Mouse (Mus musculus): Measurements from ENCODE around the gene Plcd4. TPM values are rescaled to one million over a fixed set of nuclear protein-coding genes. Genes with fewer than 3 reads are reported as not detected.
A peak's percentile ranks its signal among the peaks of the same experiment; 100 is the strongest.

Gene Plcd4
- total and polyA plus RNA-seq, 3 experiments, result 0.15 to 0.77 TPM; not detected in 1

GRCm38 (mm10) chr1:74600501-74601266, 58.0 kb downstream of the Plcd4 start:
- Histone ChIP-seq H3K4me3 (ENCODE audit: control insufficient read depth in 1 of 2, insufficient read depth in 1 of 2, low read depth in 2 of 2, low read length in 2 of 2) (peak overlapping the region; percentile 85 to 97), H3K9ac (ENCODE audit: control insufficient read depth, low read depth, low read length, poor library complexity, severe bottlenecking) (peak overlapping the region; percentile 92), H3K36me3 (ENCODE audit: control insufficient read depth in 1 of 2, insufficient read depth in 2 of 2, low read length in 2 of 2) (peaks cover 0 to 6% of the 10 kb centered on the region in 2 experiments; a peak in 3 of 4 replicates), H3K27me3 (ENCODE audit: control insufficient read depth in 1 of 2, insufficient read depth in 2 of 2, low read length in 2 of 2) (no peaks in the 10 kb centered on the region), H3K9me3 (replicated peaks; ENCODE audit: insufficient read depth, low read length) (no peaks in the 10 kb centered on the region), H3K27ac (ENCODE audit: control insufficient read depth, low read depth, low read length) (peak overlapping the region; percentile 35), H3K4me1 (ENCODE audit: control insufficient read depth in 1 of 2, insufficient read depth in 2 of 2, low read length in 2 of 2) (peaks cover 0 to 2% of the 10 kb centered on the region in 2 experiments; a peak in 1 of 4 replicates), H3K79me2 (ENCODE audit: control insufficient read depth, insufficient read depth, low read length, poor library complexity) (peaks cover 7% of the 10 kb centered on the region)
- no peak for DNase-seq (ENCODE audit: low read depth, low spot score)
- TF ChIP-seq ZNF384 (IDR thresholded peaks at IDR 0.05; ENCODE audit: low read depth, low read length) (peak; percentile 70), GABPA (IDR thresholded peaks at IDR 0.05; ENCODE audit: low read depth, low read length) (no peak)

- peaks cover 0 to 6% of the 10 kb centered on the region in 2 experiments; a peak in 3 of 4 replicates for H3K36me3 ChIP-seq (ENCODE audit: control insufficient read depth in 1 of 2, insufficient read depth in 2 of 2, low read length in 2 of 2)
- peak within 1 kb of the TSS; percentile 85 to 97 for H3K4me3 ChIP-seq (ENCODE audit: control insufficient read depth in 1 of 2, insufficient read depth in 1 of 2, low read depth in 2 of 2, low read length in 2 of 2)
- H3K9me3 ChIP-seq (replicated peaks; ENCODE audit: insufficient read depth, low read length), result no peaks in the 10 kb centered on the region
- H3K79me2 ChIP-seq (ENCODE audit: control insufficient read depth, insufficient read depth, low read length, poor library complexity), result peaks cover 7% of the 10 kb centered on the region
- TF ChIP-seq MXI1 (IDR thresholded peaks at IDR 0.05; ENCODE audit: low read depth, low read length) (peak; percentile 74), NELFE (IDR thresholded peaks at IDR 0.05; ENCODE audit: low read depth, low read length) (peak; percentile 96), UBTF (IDR thresholded peaks at IDR 0.05; ENCODE audit: borderline replicate concordance, insufficient read depth, low read depth, low read length) (no peak), HCFC1 (IDR thresholded peaks at IDR 0.05; ENCODE audit: low read depth, low read length) (peak; percentile 87), ETS1 (IDR thresholded peaks at IDR 0.05; ENCODE audit: low read depth, low read length) (no peak), TCF12 (IDR thresholded peaks at IDR 0.05; ENCODE audit: low read depth, low read length) (no peak), SIN3A (IDR thresholded peaks at IDR 0.05; ENCODE audit: low read length) (peak; percentile 99), TBP (IDR thresholded peaks at IDR 0.05; ENCODE audit: low read depth, low read length) (peak; percentile 78; the same call in 1 of the 2 replicates), ELF1 (IDR thresholded peaks at IDR 0.05; ENCODE audit: low read depth, low read length) (peak; percentile 72), JUND (IDR thresholded peaks at IDR 0.05; ENCODE audit: low read depth, low read length) (no peak), POLR2AphosphoS2 (IDR thresholded peaks at IDR 0.05; ENCODE audit: low read length) (peak; percentile 96), EP300 (IDR thresholded peaks at IDR 0.05; ENCODE audit: low read depth in 1 of 2, low read length in 2 of 2) (no peak), POLR2A (IDR thresholded peaks at IDR 0.05; ENCODE audit: control insufficient read depth in 1 of 2, insufficient read depth in 1 of 2, low read depth in 1 of 2, low read length in 2 of 2, poor library complexity in 1 of 2) (peak; percentile 91 to 97; a peak in 3 of 4 replicates), ZMIZ1 (IDR thresholded peaks at IDR 0.05; ENCODE audit: low read depth, low read length) (peak; percentile 83; the same call in 1 of the 2 replicates), CHD1 (IDR thresholded peaks at IDR 0.05; ENCODE audit: low read depth, low read length) (no peak), ZNF384 (IDR thresholded peaks at IDR 0.05; ENCODE audit: low read depth, low read length) (no peak)
- peak within 1 kb of the TSS; percentile 35 for H3K27ac ChIP-seq (ENCODE audit: control insufficient read depth, low read depth, low read length)
- DNase-seq (ENCODE audit: low read depth, low spot score), result peak; percentile 93
- H3K9ac ChIP-seq (ENCODE audit: control insufficient read depth, low read depth, low read length, poor library complexity, severe bottlenecking), result peak within 1 kb of the TSS; percentile 92
- peaks cover 0 to 2% of the 10 kb centered on the region in 2 experiments; a peak in 1 of 4 replicates for H3K4me1 ChIP-seq (ENCODE audit: control insufficient read depth in 1 of 2, insufficient read depth in 2 of 2, low read length in 2 of 2)
- H3K27me3 ChIP-seq (ENCODE audit: control insufficient read depth in 1 of 2, insufficient read depth in 2 of 2, low read length in 2 of 2), result no peaks in the 10 kb centered on the region
Measured at GRCm38 (mm10) chr1:74601267-74601962, 58.7 kb downstream of the Plcd4 start, which contains the start of the genes Rnf25 and Stk36. TSS of gene Rnf25 (minus strand) at chr1:74601397. TSS of gene Stk36 (plus strand) at chr1:74601445.

Other genes with a start within 250 kb of the Plcd4 start
- 10.3 and 13.0 TPM in 2 replicates for gene Tmbim1, start 237.3 kb upstream of the Plcd4 start, total RNA-seq (2012; rRNA removed)
- gene Tmbim1, start 237.3 kb upstream of the Plcd4 start, polyA plus RNA-seq (2012; ENCODE audit: insufficient read depth in 1 of 2, insufficient read length in 2 of 2, low read depth in 1 of 2, low replicate concordance in 2 of 2, missing spikeins in 1 of 2), result 10 to 100 TPM in 1 of 2 experiments, not detected in 1; 20.8 TPM
- 0.08 TPM in 1 of 2 replicates, not detected in the other for gene Catip, start 180.8 kb upstream of the Plcd4 start, total RNA-seq (2012; rRNA removed)
- gene Catip, start 180.8 kb upstream of the Plcd4 start, polyA plus RNA-seq (2012; ENCODE audit: insufficient read depth in 1 of 2, insufficient read length in 2 of 2, low read depth in 1 of 2, low replicate concordance in 2 of 2, missing spikeins in 1 of 2), result under 1 TPM in 1 of 2 experiments, not detected in 1; 0.08 TPM
- 0.26 TPM in 1 of 2 replicates, not detected in the other for gene Slc11a1, start 167.7 kb upstream of the Plcd4 start, total RNA-seq (2012; rRNA removed)
- gene Slc11a1, start 167.7 kb upstream of the Plcd4 start, polyA plus RNA-seq (2012; ENCODE audit: insufficient read depth in 1 of 2, insufficient read length in 2 of 2, low read depth in 1 of 2, low replicate concordance in 2 of 2, missing spikeins in 1 of 2), result under 1 TPM in 1 of 2 experiments, not detected in 1; 0.11 TPM
- 18.0 TPM in 2 replicates for gene Ctdsp1, start 151.4 kb upstream of the Plcd4 start, total RNA-seq (2012; rRNA removed)
- gene Ctdsp1, start 151.4 kb upstream of the Plcd4 start, polyA plus RNA-seq (2012; ENCODE audit: insufficient read depth in 1 of 2, insufficient read length in 2 of 2, low read depth in 1 of 2, low replicate concordance in 2 of 2, missing spikeins in 1 of 2), result 10 to 100 TPM in 1 of 2 experiments, not detected in 1; 69.8 TPM
- 0.03 and 0.04 TPM in 2 replicates for gene Vil1, start 133.5 kb upstream of the Plcd4 start, total RNA-seq (2012; rRNA removed)
- under 1 TPM in 1 of 2 experiments, not detected in 1; 0.04 TPM for gene Vil1, start 133.5 kb upstream of the Plcd4 start, polyA plus RNA-seq (2012; ENCODE audit: insufficient read depth in 1 of 2, insufficient read length in 2 of 2, low read depth in 1 of 2, low replicate concordance in 2 of 2, missing spikeins in 1 of 2)
- gene Cnot9, start 36.8 kb upstream of the Plcd4 start, total RNA-seq (2012; rRNA removed), result 62.7 and 65.1 TPM in 2 replicates
- 10 to 100 TPM in 1 of 2 experiments, not detected in 1; 85.0 TPM for gene Cnot9, start 36.8 kb upstream of the Plcd4 start, polyA plus RNA-seq (2012; ENCODE audit: insufficient read depth in 1 of 2, insufficient read length in 2 of 2, low read depth in 1 of 2, low replicate concordance in 2 of 2, missing spikeins in 1 of 2)
- 24.0 and 27.7 TPM in 2 replicates for gene Usp37, start 1.4 kb downstream of the Plcd4 start, total RNA-seq (2012; rRNA removed)
- gene Usp37, start 1.4 kb downstream of the Plcd4 start, polyA plus RNA-seq (2012; ENCODE audit: insufficient read depth in 1 of 2, insufficient read length in 2 of 2, low read depth in 1 of 2, low replicate concordance in 2 of 2, missing spikeins in 1 of 2), result 10 to 100 TPM; 17.8 to 77.6 TPM
- 9.2 and 10.6 TPM in 2 replicates for gene Zfp142, start 45.4 kb downstream of the Plcd4 start, total RNA-seq (2012; rRNA removed)
- gene Zfp142, start 45.4 kb downstream of the Plcd4 start, polyA plus RNA-seq (2012; ENCODE audit: insufficient read depth in 1 of 2, insufficient read length in 2 of 2, low read depth in 1 of 2, low replicate concordance in 2 of 2, missing spikeins in 1 of 2), result 10 to 100 TPM in 1 of 2 experiments, not detected in 1; 21.8 TPM
- 24.5 and 27.7 TPM in 2 replicates for gene Bcs1l, start 45.4 kb downstream of the Plcd4 start, total RNA-seq (2012; rRNA removed)
- 10 to 100 TPM in 1 of 2 experiments, not detected in 1; 35.0 TPM for gene Bcs1l, start 45.4 kb downstream of the Plcd4 start, polyA plus RNA-seq (2012; ENCODE audit: insufficient read depth in 1 of 2, insufficient read length in 2 of 2, low read depth in 1 of 2, low replicate concordance in 2 of 2, missing spikeins in 1 of 2)
- 26.2 and 32.4 TPM in 2 replicates for gene Rnf25, start 58.5 kb downstream of the Plcd4 start, total RNA-seq (2012; rRNA removed)
- 10 to 100 TPM in 1 of 2 experiments, not detected in 1; 49.7 TPM for gene Rnf25, start 58.5 kb downstream of the Plcd4 start, polyA plus RNA-seq (2012; ENCODE audit: insufficient read depth in 1 of 2, insufficient read length in 2 of 2, low read depth in 1 of 2, low replicate concordance in 2 of 2, missing spikeins in 1 of 2)
- 0.23 and 0.26 TPM in 2 replicates for gene Stk36, start 58.6 kb downstream of the Plcd4 start, total RNA-seq (2012; rRNA removed)
- gene Stk36, start 58.6 kb downstream of the Plcd4 start, polyA plus RNA-seq (2012; ENCODE audit: insufficient read depth in 1 of 2, insufficient read length in 2 of 2, low read depth in 1 of 2, low replicate concordance in 2 of 2, missing spikeins in 1 of 2), result under 1 TPM in 1 of 2 experiments, not detected in 1; 0.89 TPM
- gene Ttll4, start 118.9 kb downstream of the Plcd4 start, total RNA-seq (2012; rRNA removed), result 27.8 and 31.1 TPM in 2 replicates
- gene Ttll4, start 118.9 kb downstream of the Plcd4 start, polyA plus RNA-seq (2012; ENCODE audit: insufficient read depth in 1 of 2, insufficient read length in 2 of 2, low read depth in 1 of 2, low replicate concordance in 2 of 2, missing spikeins in 1 of 2), result 10 to 100 TPM in 1 of 2 experiments, not detected in 1; 85.9 TPM
- gene Cyp27a1, start 170.7 kb downstream of the Plcd4 start, total RNA-seq (2012; rRNA removed), result not detected in 2 replicates
- gene Cyp27a1, start 170.7 kb downstream of the Plcd4 start, polyA plus RNA-seq (2012; ENCODE audit: insufficient read depth in 1 of 2, insufficient read length in 2 of 2, low read depth in 1 of 2, low replicate concordance in 2 of 2, missing spikeins in 1 of 2), result not detected
- not detected in 2 replicates for gene Prkag3, start 206.3 kb downstream of the Plcd4 start, total RNA-seq (2012; rRNA removed)
- under 1 TPM in 1 of 2 experiments, not detected in 1; 0.03 TPM for gene Prkag3, start 206.3 kb downstream of the Plcd4 start, polyA plus RNA-seq (2012; ENCODE audit: insufficient read depth in 1 of 2, insufficient read length in 2 of 2, low read depth in 1 of 2, low replicate concordance in 2 of 2, missing spikeins in 1 of 2)
- gene Wnt6, start 229.0 kb downstream of the Plcd4 start, total RNA-seq (2012; rRNA removed), result 0.20 TPM in 1 of 2 replicates, not detected in the other
- not detected for gene Wnt6, start 229.0 kb downstream of the Plcd4 start, polyA plus RNA-seq (2012; ENCODE audit: insufficient read depth in 1 of 2, insufficient read length in 2 of 2, low read depth in 1 of 2, low replicate concordance in 2 of 2, missing spikeins in 1 of 2)
- not detected in 2 replicates for gene Wnt10a, start 248.6 kb downstream of the Plcd4 start, total RNA-seq (2012; rRNA removed)
- not detected for gene Wnt10a, start 248.6 kb downstream of the Plcd4 start, polyA plus RNA-seq (2012; ENCODE audit: insufficient read depth in 1 of 2, insufficient read length in 2 of 2, low read depth in 1 of 2, low replicate concordance in 2 of 2, missing spikeins in 1 of 2)